Mouse (Mus musculus): ENCODE results near the gene Adcy10. TPM values are rescaled to one million over a fixed set of nuclear protein-coding genes. Genes with fewer than 3 reads are reported as not detected.

The Adcy10 gene
- polyA plus RNA-seq, 1 experiment from 2014 or later: 0.08 TPM

DNA sequence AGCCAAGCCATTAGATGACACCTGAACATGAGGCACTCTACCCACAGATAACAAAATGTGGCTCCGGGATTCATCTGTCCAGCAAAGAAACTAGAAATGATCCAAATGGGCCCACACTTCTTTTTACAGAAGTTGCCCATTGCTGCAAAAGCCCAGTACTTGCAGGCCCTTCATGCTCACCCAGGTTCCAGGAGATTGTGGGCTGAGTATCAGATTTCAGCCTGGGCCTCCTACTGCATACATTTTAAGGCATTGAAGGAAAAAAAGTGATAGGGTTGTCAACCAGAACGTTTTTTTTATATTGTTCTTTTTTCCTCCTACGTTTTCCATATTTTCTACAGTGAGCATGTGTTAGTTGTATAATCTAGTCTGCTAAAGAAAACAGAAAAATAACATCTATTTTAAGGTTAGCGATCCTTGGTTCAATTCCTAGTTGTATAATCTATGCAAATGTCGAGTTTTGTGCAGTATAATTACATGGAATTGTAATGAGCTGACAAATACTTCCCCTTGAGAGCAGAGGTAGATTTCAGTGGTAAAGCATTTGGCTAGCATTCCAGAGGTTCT, 52.3 kb downstream of the Adcy10 start:
- Histone ChIP-seq H3K4me2 (replicated peaks) (no peak overlapping the region), H3K4me3 (no peak overlapping the region), H3K36me3 (no peaks in the 10 kb centered on the region), H3K4me1 (0 out of 2 replicates have a peak, but pooled peaks cover 3% of the 10 kb centered on the region), H3K27me3 (no peaks in the 10 kb centered on the region), H3K9me3 (no peaks in the 10 kb centered on the region), H3K27ac (no peak overlapping the region), H3K9ac (no peak overlapping the region)
- 62% methylated on average over 5 of the region's 5 CpGs for WGBS
- ATAC-seq (ENCODE audit: insufficient number of reproducible peaks, insufficient read depth, low FRiP score, low TSS enrichment): no peak

DNA sequence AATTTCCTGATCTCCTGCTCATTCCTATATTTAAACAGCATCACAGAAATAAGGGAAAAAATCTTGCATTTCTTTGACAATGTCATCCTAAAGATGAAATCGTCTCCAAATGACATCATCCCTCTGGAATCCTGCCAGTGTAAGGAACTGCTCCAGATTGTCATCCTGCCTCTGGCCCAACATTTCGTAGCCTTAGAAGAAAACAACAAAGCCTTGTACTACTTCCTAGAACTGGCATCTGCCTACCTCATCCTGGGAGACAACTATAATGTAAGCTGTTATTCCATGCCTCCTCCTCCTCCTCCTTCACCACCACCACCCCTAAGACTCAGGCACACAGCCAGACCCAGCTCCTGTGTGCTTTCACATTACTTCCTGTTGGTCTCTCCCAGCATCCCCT, 71.7 kb downstream of the Adcy10 start:
- Histone ChIP-seq H3K27me3 (no peaks in the 10 kb centered on the region), H3K36me3 (no peaks in the 10 kb centered on the region), H3K27ac (no peak overlapping the region), H3K4me2 (replicated peaks) (no peak overlapping the region), H3K9me3 (peaks cover 3% of the 10 kb centered on the region; the same call in 1 of the 2 replicates), H3K9ac (no peak overlapping the region), H3K4me3 (no peak overlapping the region), H3K4me1 (no peaks in the 10 kb centered on the region)
- no peak for ATAC-seq (ENCODE audit: insufficient number of reproducible peaks, insufficient read depth, low FRiP score, low TSS enrichment)
- 65% methylated on average over 2 of the region's 2 CpGs for WGBS

DNA sequence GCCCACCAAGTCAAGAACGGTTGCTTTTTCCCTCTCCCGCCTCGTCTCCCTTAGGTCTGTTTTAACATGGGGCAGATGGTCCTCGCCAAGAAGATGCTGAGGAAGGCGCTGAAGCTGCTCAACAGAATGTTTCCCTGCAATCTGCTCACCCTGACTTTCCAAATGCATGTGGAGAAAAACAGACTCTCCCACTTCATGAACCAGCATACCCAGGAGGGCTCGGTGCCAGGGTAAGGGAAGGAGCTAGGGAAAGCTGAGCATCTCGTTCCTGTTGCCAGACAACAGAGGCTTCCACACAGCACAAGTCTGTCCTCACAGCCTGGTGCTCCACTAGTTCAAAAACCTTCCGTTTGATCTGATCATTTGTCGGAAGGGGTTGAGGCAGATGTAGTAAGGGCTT, 74.1 kb downstream of the Adcy10 start:
- no peak for ATAC-seq (ENCODE audit: insufficient number of reproducible peaks, insufficient read depth, low FRiP score, low TSS enrichment)
- no peak overlapping the region for H3K4me3 ChIP-seq
- no peaks in the 10 kb centered on the region for H3K36me3 ChIP-seq
- H3K9ac ChIP-seq: no peak overlapping the region
- no peak overlapping the region for H3K4me2 ChIP-seq (replicated peaks)
- H3K4me1 ChIP-seq: no peaks in the 10 kb centered on the region
- no peak overlapping the region for H3K27ac ChIP-seq
- 86% methylated on average over 9 of the region's 9 CpGs for WGBS
- H3K27me3 ChIP-seq: no peaks in the 10 kb centered on the region
- no peaks in the 10 kb centered on the region for H3K9me3 ChIP-seq

DNA sequence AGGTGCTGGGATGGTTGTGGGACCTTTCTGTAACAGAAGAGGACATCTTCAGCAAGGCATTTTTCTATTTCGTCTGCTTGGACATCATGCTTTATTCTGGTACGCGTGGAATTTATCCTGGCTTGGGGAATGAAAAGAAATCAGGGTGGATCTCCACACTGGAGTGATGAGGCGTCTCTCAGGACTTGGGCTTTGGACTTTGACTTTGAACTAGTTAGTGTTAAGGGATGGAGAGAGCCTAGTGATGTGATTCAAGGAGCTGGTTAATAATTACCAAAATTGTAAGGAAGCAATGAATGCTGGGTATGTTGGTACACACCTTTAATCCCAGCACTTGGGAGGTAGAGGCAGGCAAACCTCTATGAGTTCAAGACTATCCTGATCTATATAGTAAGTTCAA, 80.3 kb downstream of the Adcy10 start:
- H3K9ac ChIP-seq: no peak overlapping the region
- 92% methylated on average over 4 of the region's 4 CpGs for WGBS
- H3K9me3 ChIP-seq: no peaks in the 10 kb centered on the region
- H3K4me2 ChIP-seq (replicated peaks): no peak overlapping the region
- H3K27me3 ChIP-seq: no peaks in the 10 kb centered on the region
- no peaks in the 10 kb centered on the region for H3K4me1 ChIP-seq
- H3K36me3 ChIP-seq: no peaks in the 10 kb centered on the region
- no peak overlapping the region for H3K4me3 ChIP-seq
- no peak overlapping the region for H3K27ac ChIP-seq
- ATAC-seq (ENCODE audit: insufficient number of reproducible peaks, insufficient read depth, low FRiP score, low TSS enrichment): no peak

DNA sequence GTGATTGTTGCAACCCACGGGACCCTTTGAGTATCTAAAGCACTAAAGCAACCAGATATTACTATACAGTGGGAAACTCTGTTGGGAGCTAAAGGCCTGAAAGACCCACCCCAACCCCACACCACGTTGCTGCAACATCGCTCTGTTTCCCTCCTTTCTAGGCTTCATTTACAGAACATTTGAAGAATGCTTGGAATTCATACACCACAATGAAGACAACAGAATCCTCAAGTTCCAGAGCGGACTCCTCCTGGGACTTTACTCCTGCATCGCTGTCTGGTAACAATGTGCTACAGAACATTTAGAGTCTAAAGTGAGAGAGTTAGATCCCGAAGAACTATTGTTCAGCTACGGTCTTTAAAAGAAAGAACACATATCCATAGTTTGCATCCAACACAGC, 82.5 kb downstream of the Adcy10 start:
- Histone ChIP-seq H3K4me3 (no peak overlapping the region), H3K9me3 (no peaks in the 10 kb centered on the region), H3K27ac (no peak overlapping the region), H3K27me3 (no peaks in the 10 kb centered on the region), H3K36me3 (no peaks in the 10 kb centered on the region), H3K4me1 (no peaks in the 10 kb centered on the region), H3K9ac (no peak overlapping the region), H3K4me2 (replicated peaks) (no peak overlapping the region)
- WGBS: 76% methylated on average over 7 of the region's 7 CpGs
- ATAC-seq (ENCODE audit: insufficient number of reproducible peaks, insufficient read depth, low FRiP score, low TSS enrichment): no peak

DNA sequence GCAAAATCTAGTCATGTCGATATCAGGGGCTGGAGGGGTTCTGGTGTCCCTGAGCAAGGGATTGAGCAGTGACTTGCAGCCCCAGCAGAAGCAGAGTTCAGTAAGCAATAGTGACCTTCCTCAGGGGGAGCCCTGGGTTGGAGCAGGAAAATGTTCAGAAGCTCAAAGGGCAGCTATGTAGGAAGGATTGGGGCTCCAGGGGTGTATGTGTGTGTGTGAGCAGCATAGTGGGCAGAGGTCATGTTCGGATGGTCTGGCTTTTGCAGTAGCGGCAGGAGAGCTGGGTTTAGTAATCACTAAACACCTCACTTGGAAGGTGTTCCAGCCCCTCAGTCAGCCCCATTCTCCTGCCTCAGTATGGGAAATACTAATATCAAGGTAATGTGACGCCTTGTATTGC, 91.0 kb downstream of the Adcy10 start:
- WGBS: 74% methylated on average over 4 of the region's 4 CpGs

DNA sequence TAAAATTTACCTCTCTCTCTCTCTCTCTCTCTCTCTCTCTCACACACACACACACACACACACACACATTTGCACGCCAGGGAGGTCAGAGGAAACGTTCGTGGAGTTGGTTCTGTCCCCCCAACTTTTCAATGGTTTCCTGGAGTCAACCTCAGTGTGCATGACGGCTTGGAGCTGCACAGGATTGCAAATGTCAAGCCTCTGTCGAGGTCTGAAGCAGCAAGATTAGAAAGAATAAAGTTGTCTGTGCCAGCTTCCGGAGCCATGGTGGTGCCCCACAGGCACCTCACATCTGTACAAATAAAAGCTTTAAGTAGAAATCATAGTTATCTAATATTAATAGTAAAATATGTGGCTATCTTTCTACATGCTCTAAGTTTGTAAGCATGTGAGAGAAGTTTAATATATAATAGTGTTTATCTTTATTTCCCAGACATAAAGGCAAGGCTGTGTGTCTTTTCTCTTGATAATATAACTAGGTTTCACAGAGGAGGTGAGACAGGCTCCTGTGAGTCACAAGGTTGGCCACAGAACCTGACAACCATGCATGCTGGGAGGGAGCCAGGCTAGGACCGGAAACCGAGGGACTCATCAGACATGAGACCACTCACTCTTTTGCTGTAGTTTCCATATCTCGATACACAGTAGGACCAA, 91.6 kb downstream of the Adcy10 start:
- Histone ChIP-seq H3K36me3 (no peaks in the 10 kb centered on the region), H3K4me3 (no peak overlapping the region), H3K4me1 (no peaks in the 10 kb centered on the region), H3K9me3 (no peaks in the 10 kb centered on the region), H3K4me2 (replicated peaks) (no peak overlapping the region), H3K27me3 (no peaks in the 10 kb centered on the region), H3K9ac (no peak overlapping the region), H3K27ac (no peak overlapping the region)
- WGBS: 79% methylated on average over 9 of the region's 9 CpGs
- ATAC-seq (ENCODE audit: insufficient number of reproducible peaks, insufficient read depth, low FRiP score, low TSS enrichment): no peak

More for the DNA sequence above, 91.0 kb downstream of the Adcy10 start:
- no peaks in the 10 kb centered on the region for H3K36me3 ChIP-seq
- H3K4me2 ChIP-seq (replicated peaks): no peak overlapping the region
- no peak overlapping the region for H3K27ac ChIP-seq
- no peaks in the 10 kb centered on the region for H3K4me1 ChIP-seq
- no peaks in the 10 kb centered on the region for H3K9me3 ChIP-seq
- H3K27me3 ChIP-seq: no peaks in the 10 kb centered on the region
- H3K9ac ChIP-seq: no peak overlapping the region
- no peak overlapping the region for H3K4me3 ChIP-seq
- no peak for ATAC-seq (ENCODE audit: insufficient number of reproducible peaks, insufficient read depth, low FRiP score, low TSS enrichment)

DNA sequence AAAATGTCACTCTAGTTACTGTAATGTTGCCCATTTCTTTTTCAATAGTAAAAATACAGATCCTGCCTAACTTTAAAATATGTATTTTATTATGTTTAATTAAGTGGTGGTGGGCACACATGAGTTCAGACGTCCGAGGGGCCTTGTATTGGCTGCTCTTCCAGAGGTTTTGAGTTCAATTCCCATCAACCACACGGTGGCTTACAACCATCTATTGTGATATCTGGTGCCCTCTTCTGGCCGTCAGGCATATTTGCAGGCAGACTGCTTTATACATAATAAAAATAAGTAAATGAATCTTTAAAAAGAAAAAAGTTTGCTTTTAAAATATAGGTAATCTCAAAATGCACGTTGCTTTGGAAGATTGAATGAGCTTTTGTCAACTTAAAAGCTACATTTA, 94.3 kb downstream of the Adcy10 start:
- 48% methylated on average over 5 of the region's 5 CpGs for WGBS
- Histone ChIP-seq H3K4me3 (no peak overlapping the region), H3K9ac (no peak overlapping the region), H3K4me1 (no peaks in the 10 kb centered on the region), H3K27me3 (no peaks in the 10 kb centered on the region), H3K4me2 (replicated peaks) (no peak overlapping the region), H3K27ac (no peak overlapping the region), H3K9me3 (no peaks in the 10 kb centered on the region), H3K36me3 (no peaks in the 10 kb centered on the region)
- ATAC-seq (ENCODE audit: insufficient number of reproducible peaks, insufficient read depth, low FRiP score, low TSS enrichment): no peak

DNA sequence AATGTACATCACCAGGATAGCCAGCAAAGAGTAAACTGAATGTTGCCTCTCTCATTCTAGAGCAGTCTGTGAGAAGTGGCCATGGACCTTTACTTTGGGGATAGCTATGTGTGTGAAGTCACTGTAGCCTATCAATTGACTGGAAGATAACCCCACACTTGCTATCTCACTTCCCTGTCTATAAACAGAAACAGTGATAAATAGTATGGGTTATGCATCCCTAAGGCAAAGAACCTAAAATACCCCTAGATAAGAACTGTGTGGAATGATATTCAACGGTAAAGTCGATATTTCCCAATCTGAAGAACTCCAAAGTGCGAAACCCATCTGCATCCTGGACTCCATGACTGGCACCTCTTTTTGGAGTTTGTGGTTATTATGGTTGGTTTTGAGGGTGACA, 96.3 kb downstream of the Adcy10 start:
- no peak for ATAC-seq (ENCODE audit: insufficient number of reproducible peaks, insufficient read depth, low FRiP score, low TSS enrichment)
- Histone ChIP-seq H3K4me1 (no peaks in the 10 kb centered on the region), H3K9ac (no peak overlapping the region), H3K27me3 (no peaks in the 10 kb centered on the region), H3K4me2 (replicated peaks) (no peak overlapping the region), H3K36me3 (no peaks in the 10 kb centered on the region), H3K4me3 (no peak overlapping the region), H3K9me3 (no peaks in the 10 kb centered on the region), H3K27ac (no peak overlapping the region)
- WGBS: 99% methylated on average over 3 of the region's 3 CpGs

DNA sequence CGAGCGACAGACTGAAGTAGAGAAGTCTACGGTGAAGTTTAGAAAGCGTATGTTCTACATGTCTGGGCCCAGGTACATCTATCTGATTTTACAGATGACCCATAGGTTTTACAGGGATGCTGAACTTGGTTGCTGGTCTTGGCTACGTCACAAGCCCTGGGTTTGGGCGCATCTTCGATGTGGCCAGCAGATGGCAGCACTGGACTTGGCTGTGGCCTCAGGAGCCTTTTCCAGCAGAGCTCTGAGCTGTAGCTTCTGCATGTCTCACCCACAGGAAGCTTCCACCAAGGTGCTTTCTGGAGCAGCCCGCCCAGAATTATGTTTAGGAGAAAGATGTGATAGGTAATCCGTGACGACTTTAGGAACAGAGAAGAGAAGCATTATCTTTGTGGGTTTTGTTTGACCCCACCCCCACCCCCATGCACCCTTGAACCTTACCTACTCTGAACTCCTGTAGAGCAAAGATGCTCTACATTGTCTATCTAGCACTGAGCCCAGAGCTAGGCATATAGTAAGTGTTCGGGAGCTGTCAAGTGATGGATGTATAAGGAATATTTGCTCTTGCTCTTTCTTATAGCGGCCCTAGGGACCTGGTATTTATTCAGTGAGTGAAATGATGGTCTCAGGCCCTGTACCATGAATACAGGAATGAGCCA, 98.7 kb downstream of the Adcy10 start:
- Histone ChIP-seq H3K4me3 (no peak overlapping the region), H3K9me3 (no peaks in the 10 kb centered on the region), H3K27ac (no peak overlapping the region), H3K9ac (no peak overlapping the region), H3K4me1 (peaks cover 8% of the 10 kb centered on the region), H3K36me3 (no peaks in the 10 kb centered on the region), H3K27me3 (no peaks in the 10 kb centered on the region), H3K4me2 (replicated peaks) (no peak overlapping the region)
- ATAC-seq (ENCODE audit: insufficient number of reproducible peaks, insufficient read depth, low FRiP score, low TSS enrichment): peak; percentile 48
- 29% methylated on average over 10 of the region's 12 CpGs for WGBS

DNA sequence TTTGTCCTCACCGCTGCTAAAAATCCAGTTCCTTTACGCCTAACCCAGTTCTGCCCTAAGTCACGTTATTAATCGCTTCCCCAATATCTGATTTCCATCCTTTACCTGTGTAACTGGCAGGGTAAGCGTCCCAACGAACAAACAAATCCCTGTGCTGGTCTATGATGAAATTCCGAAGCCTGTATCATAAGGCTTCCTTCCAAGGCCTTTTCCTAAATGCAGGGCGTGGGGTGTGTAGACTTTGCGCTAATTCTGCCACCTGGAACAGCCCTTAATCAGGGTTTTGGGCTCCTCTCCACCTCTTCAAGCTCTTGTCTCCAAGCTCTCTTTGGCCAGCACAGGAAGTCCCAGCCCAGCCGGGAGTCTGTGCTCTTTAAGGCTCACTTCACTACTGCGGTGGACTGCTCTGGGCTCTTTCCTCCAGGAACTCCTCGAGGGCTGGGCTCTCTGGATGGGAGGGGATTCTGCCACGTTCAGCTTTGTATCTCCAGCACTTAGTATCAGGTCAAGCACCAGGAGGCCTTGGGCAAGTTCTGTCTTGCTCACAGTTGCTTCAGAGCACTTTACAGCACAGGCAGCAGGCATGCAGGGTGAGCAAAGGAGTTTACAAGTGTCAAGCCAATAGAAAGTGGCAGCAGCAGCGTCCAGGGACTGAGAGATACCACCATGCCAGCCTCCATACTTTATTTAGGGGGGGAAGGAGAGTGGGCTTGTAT, 100.6 kb downstream of the Adcy10 start:
- Histone ChIP-seq H3K9me3 (no peaks in the 10 kb centered on the region), H3K36me3 (peaks cover under 1% of the 10 kb centered on the region; the same call in 1 of the 2 replicates), H3K9ac (no peak overlapping the region), H3K27me3 (no peaks in the 10 kb centered on the region), H3K4me2 (replicated peaks) (no peak overlapping the region), H3K4me1 (peaks cover 18% of the 10 kb centered on the region), H3K4me3 (no peak overlapping the region), H3K27ac (no peak overlapping the region)
- no peak for ATAC-seq (ENCODE audit: insufficient number of reproducible peaks, insufficient read depth, low FRiP score, low TSS enrichment)
- WGBS: 65% methylated on average over 14 of the region's 14 CpGs

DNA sequence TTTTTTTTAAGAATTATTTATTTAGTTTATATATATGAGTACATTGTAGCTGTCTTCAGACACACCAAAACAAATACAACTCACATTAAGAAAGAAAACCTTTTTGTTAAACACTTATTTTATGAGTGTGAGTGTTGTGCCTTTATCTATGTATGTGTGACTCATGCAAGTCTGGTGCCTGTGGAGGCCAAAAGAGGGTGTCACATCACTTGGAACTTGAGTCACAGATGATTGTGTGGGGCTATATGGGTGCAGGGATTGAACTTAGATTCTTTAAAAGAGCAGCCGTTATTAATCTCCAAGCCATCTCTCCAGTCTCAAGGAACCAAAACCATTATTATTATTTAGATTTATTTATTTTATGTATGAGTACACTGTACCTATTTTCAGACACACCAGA, 101.4 kb downstream of the Adcy10 start:
- WGBS: 77% methylated on average over 1 of the region's 1 CpGs
- Histone ChIP-seq H3K9ac (no peak overlapping the region), H3K4me2 (replicated peaks) (no peak overlapping the region), H3K27ac (no peak overlapping the region), H3K4me3 (no peak overlapping the region), H3K9me3 (no peaks in the 10 kb centered on the region), H3K36me3 (peaks cover 6% of the 10 kb centered on the region; the same call in 1 of the 2 replicates), H3K27me3 (no peaks in the 10 kb centered on the region), H3K4me1 (peaks cover 18% of the 10 kb centered on the region)
- ATAC-seq (ENCODE audit: insufficient number of reproducible peaks, insufficient read depth, low FRiP score, low TSS enrichment): no peak
